Mouse (Mus musculus) intestine, postnatal 0 days (tissue): ENCODE measurements at regions not wholly inside any gene's neighbourhood (a gene's known extent, or its start where the extent isn't known, plus 50 kb on each side); places are given as distances from the start of the nearest gene placed in this dataset.
A peak's percentile ranks its signal among the peaks of the same experiment; 100 is the strongest.

ENCODE experiments used
- ATAC-seq: fragments of 200-750 bp; cut with Nextera tagmentation; 2 replicates; pipeline ENCODE4 v1.8.0; 2017; ENCODE audit warnings: mild to moderate bottlenecking, moderate TSS enrichment, moderate library complexity
- H3K27ac ChIP-seq: fragments of 300-500 bp; sonication (generic); 2 replicates; pipeline ENCODE4 v1.5.1; 2014; ENCODE audit warnings: mild to moderate bottlenecking, low read depth, low read length, moderate library complexity
- H3K27me3 ChIP-seq: fragments of 300-500 bp; sonication (generic); replicated peaks from 2 replicates; pipeline ENCODE4 v1.6.1; 2014; ENCODE audit warnings: low read length, mixed read lengths; ENCODE audit not compliant: control insufficient read depth, insufficient read depth
- H3K36me3 ChIP-seq: fragments of 300-500 bp; sonication (generic); 2 replicates; pipeline ENCODE4 v1.6.1; 2014; ENCODE audit warnings: mild to moderate bottlenecking, moderate library complexity; ENCODE audit not compliant: control insufficient read depth, insufficient read depth
- H3K4me1 ChIP-seq: fragments of 300-500 bp; sonication (generic); replicated peaks from 2 replicates; pipeline ENCODE4 v1.6.1; 2014; ENCODE audit warnings: antibody characterized with exemption, low read length, mixed read lengths; ENCODE audit not compliant: control insufficient read depth, insufficient read depth
- H3K4me2 ChIP-seq: fragments of 300-500 bp; sonication (generic); replicated peaks from 2 replicates; pipeline ENCODE4 v1.6.1; 2014; ENCODE audit warnings: low read depth, mild to moderate bottlenecking, moderate library complexity
- H3K4me3 ChIP-seq: fragments of 300-500 bp; sonication (generic); 2 replicates; pipeline ENCODE4 v1.5.1; 2014; ENCODE audit warnings: low read depth, low read length
- H3K9ac ChIP-seq: fragments of 300-500 bp; sonication (generic); 2 replicates; pipeline ENCODE4 v1.6.1; 2014; ENCODE audit warnings: mild to moderate bottlenecking, low read depth, low read length
- H3K9me3 ChIP-seq: fragments of 300-500 bp; sonication (generic); 2 replicates; pipeline ENCODE4 v1.6.1; 2016; ENCODE audit warnings: mixed run types; ENCODE audit not compliant: control insufficient read depth
- CTCF ChIP-seq: sonication (generic); IDR thresholded peaks from 2 replicates; pipeline ENCODE4 v1.5.1; 2016; ENCODE audit warnings: low read depth, mild to moderate bottlenecking, control low read depth, antibody characterized with exemption, moderate library complexity
- WGBS: fragments of 180-500 bp; shearing (Covaris S2); extraction: QIAGEN DNeasy Blood & Tissue Kit; methylation state at CpG from one replicate; pipeline ENCODE4 v1.1.7; 2014; 5-methylcytosine and 5-hydroxymethylcytosine counted together

DNA sequence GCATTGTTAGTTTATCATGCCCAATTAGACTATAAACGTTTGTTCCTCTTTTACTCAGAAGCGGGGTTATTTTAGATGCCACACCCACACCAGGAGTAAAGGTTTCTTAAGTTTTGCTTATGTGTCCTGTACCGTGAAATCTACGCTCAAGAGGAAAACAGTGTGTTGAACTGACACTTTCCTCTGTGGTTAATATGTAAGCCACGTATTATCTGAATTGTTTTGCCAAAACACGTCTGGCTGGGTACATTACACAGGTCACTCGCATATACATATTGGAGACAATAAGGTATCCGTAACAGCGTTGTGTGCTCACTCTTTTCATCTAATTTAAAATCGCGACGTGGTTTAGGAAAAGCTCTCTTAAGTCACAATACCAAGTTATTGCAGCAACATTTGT, 166.9 kb upstream of the Dcn start:
- Histone ChIP-seq H3K9me3 (no peaks in the 10 kb centered on the region), H3K4me3 (peak overlapping the region; percentile 53), H3K27me3 (no peaks in the 10 kb centered on the region), H3K4me1 (no peaks in the 10 kb centered on the region), H3K9ac (0 out of 2 replicates have a peak overlapping the region, but pooled peaks have one; percentile 38), H3K27ac (peak overlapping the region; percentile 75), H3K36me3 (no peaks in the 10 kb centered on the region), H3K4me2 (peak overlapping the region; percentile 84)
- 14% methylated on average over 12 of the region's 12 CpGs for WGBS
- TF ChIP-seq CTCF: no peak
- ATAC-seq: peak; percentile 71

DNA sequence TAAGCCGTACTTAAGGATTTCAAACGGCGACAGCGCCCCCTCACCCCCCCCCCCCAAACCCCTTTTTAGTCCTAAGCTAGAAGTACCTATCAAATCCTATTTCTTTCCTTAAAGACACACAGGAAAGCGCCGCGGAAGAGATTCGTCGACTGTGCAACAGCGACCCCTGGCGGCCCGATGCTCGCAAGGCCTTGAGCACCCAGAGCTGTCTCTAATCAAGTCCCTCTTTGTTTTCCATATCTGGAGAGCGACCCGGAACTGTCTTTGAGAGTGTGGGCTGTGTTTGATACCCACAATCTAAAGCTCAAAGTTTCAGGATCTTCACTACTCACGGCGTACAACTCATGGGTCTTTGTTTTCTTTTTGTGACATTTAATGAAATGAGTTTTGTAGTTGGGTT, 166.4 kb upstream of the Dcn start:
- Histone ChIP-seq H3K4me1 (no peaks in the 10 kb centered on the region), H3K9ac (peak overlapping the region; percentile 38), H3K36me3 (no peaks in the 10 kb centered on the region), H3K9me3 (no peaks in the 10 kb centered on the region), H3K27ac (peak overlapping the region; percentile 75), H3K4me3 (peak overlapping the region; percentile 53), H3K27me3 (no peaks in the 10 kb centered on the region), H3K4me2 (peak overlapping the region; percentile 84)
- peak; percentile 89 for ATAC-seq
- TF ChIP-seq CTCF: peak; percentile 88
- 0% methylated on average over 17 of the region's 17 CpGs for WGBS

DNA sequence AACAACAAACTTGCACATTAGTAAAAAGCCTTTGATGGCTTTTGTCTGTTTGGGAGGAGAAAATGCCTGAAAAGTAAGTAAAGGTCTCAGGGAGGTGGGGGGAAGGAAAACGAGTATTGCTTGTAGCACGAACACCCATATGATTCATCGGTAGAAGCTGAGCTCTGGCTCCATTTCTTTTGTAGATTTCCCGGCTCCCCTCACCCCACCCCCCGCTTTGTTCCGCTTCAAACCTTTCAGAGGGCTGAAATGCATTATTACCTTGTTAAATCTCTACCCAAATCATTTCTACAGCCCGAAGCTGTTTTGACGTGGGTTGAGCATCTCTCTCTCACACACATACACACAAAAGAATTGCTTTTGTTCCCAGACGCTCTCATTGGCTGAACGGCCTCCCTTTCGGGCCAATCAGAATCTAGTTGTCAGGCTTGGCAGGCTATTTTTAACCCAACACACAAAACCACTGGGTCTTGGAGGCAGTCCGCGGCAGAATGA, 166.0 kb upstream of the Dcn start:
- no peaks in the 10 kb centered on the region for H3K27me3 ChIP-seq
- peak overlapping the region; percentile 38 for H3K9ac ChIP-seq
- TF ChIP-seq CTCF: no peak
- peak overlapping the region; percentile 84 for H3K4me2 ChIP-seq
- H3K4me1 ChIP-seq: no peaks in the 10 kb centered on the region
- ATAC-seq: peak; percentile 77
- H3K9me3 ChIP-seq: no peaks in the 10 kb centered on the region
- H3K27ac ChIP-seq: peak overlapping the region; percentile 75
- peak overlapping the region; percentile 53 for H3K4me3 ChIP-seq
- H3K36me3 ChIP-seq: no peaks in the 10 kb centered on the region
- 2% methylated on average over 13 of the region's 13 CpGs for WGBS

DNA sequence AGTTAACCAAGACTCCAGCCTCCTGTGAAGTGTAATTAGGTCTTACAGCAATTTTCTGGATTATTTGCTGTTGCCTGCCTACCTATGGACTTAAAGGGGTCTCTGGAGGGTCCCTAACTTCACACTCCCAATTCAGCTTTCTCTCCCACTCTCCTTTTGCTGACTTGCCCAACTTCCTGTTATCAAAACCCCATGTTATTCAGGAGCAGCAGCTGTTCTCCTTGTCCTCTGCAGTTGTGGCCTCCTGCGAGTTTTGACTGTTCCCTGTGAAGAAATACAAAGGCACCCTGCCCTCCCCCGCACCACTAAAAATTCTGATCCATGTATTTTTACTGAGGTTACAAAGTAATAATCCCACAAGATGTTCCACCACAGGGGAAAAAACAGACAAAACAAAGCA, 146.8 kb upstream of the Dcn start:
- TF ChIP-seq CTCF: no peak
- no peaks in the 10 kb centered on the region for H3K27me3 ChIP-seq
- H3K36me3 ChIP-seq: no peaks in the 10 kb centered on the region
- no peak overlapping the region for H3K27ac ChIP-seq
- ATAC-seq: no peak
- no peak overlapping the region for H3K4me2 ChIP-seq
- no peaks in the 10 kb centered on the region for H3K9me3 ChIP-seq
- no peak overlapping the region for H3K4me3 ChIP-seq
- no peaks in the 10 kb centered on the region for H3K4me1 ChIP-seq
- WGBS: 84% methylated on average over 2 of the region's 2 CpGs
- H3K9ac ChIP-seq: no peak overlapping the region

DNA sequence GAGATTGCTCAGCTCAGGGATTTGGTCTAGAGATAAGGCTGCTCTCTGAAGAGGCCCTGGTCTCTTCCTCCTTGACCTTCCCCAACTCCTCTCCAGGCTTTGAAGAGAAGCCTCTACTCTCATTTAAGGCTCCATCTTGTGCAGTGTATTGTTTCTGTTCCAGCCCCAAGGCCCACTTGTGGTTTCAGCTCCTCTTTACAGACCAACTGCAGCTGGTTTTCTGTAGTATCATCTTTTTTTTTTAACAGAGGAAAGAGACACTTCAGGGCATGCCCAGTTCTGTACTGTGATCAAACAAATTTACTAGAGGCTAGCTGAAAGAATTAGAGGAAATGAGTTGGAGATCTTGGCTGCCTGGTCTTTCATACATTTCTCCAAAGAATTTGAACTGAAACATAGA, 145.4 kb upstream of the Dcn start:
- Histone ChIP-seq H3K9ac (no peak overlapping the region), H3K9me3 (no peaks in the 10 kb centered on the region), H3K4me3 (no peak overlapping the region), H3K27me3 (no peaks in the 10 kb centered on the region), H3K27ac (no peak overlapping the region), H3K36me3 (no peaks in the 10 kb centered on the region), H3K4me2 (no peak overlapping the region), H3K4me1 (no peaks in the 10 kb centered on the region)
- no peak for ATAC-seq
- no peak for TF ChIP-seq CTCF

DNA sequence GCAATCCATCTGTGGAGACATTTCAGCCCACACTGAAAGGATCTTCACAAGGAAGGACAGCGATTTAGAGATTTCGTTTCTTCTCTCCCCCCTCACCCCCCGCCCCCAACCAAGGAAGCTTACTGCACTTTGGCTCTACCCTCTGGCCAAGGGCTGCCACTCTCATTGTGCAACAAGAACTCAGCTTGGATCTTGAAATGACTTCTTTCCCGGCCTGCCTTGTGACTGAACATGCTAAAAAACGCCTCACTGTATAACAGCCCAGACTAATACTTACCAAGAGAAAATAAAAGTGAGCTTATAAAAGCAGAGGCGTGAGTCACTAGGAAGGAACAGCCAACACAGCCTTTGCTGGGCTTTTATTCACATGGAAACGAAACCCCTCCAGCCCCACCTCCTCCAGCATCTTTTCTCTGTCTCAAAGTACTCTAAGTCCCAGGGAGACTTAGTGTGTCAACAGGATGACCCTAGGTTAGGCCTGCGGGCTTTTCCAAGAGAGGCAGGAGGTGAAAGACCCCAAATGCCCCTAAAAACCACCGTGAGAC, 144.7 kb upstream of the Dcn start:
- H3K4me2 ChIP-seq: no peak overlapping the region
- H3K9me3 ChIP-seq: no peaks in the 10 kb centered on the region
- H3K4me1 ChIP-seq: no peaks in the 10 kb centered on the region
- no peak for ATAC-seq
- no peak overlapping the region for H3K9ac ChIP-seq
- no peak for TF ChIP-seq CTCF
- no peaks in the 10 kb centered on the region for H3K27me3 ChIP-seq
- no peak overlapping the region for H3K4me3 ChIP-seq
- 80% methylated on average over 9 of the region's 9 CpGs for WGBS
- H3K27ac ChIP-seq: no peak overlapping the region
- H3K36me3 ChIP-seq: no peaks in the 10 kb centered on the region
